Mouse (Mus musculus) skeletal muscle tissue, adult 2 months (tissue): ENCODE data around the gene 5830411N06Rik.

Experiments used
- DNase-seq: peaks from one replicate; pipeline ENCODE4 v3.0.0-alpha.2; 2012; ENCODE audit warnings: low read depth, low spot score

Gene 5830411N06Rik

GRCm38 (mm10) chr7:140247216-140247615 lies at the start of gene 5830411N06Rik:
Gene 5830411N06Rik, plus strand, starts transcription at chr7:140247284.
- DNase-seq: no peak

- DNase-seq: no peak
These were observed 46.0 kb upstream of the 5830411N06Rik start for GRCm38 (mm10) chr7:140201090-140201489.

GRCm38 (mm10) chr7:140205864-140206263 lies 41.2 kb upstream of the 5830411N06Rik start, which contains the start of gene Olfr524:
Gene Olfr524, minus strand, starts transcription at chr7:140205964.
- no peak for DNase-seq

- DNase-seq: no peak
These were observed 40.2 kb upstream of the 5830411N06Rik start for GRCm38 (mm10) chr7:140206904-140207303.

- peak; percentile 3 for DNase-seq
These were observed 38.9 kb upstream of the 5830411N06Rik start for GRCm38 (mm10) chr7:140208153-140208552.

- no peak for DNase-seq
These were observed 38.4 kb upstream of the 5830411N06Rik start for GRCm38 (mm10) chr7:140208677-140209076.

GRCm38 (mm10) chr7:140213841-140214240 lies 33.2 kb upstream of the 5830411N06Rik start:
- DNase-seq: no peak

GRCm38 (mm10) chr7:140217967-140218366 lies 29.1 kb upstream of the 5830411N06Rik start, which contains the start of gene Cd163l1:
Gene Cd163l1, plus strand, starts transcription at chr7:140218267.
- DNase-seq: no peak

GRCm38 (mm10) chr7:140219268-140219667 lies 27.8 kb upstream of the 5830411N06Rik start:
- DNase-seq: no peak

GRCm38 (mm10) chr7:140220375-140220774 lies 26.7 kb upstream of the 5830411N06Rik start:
- no peak for DNase-seq

GRCm38 (mm10) chr7:140224209-140224608 lies 22.9 kb upstream of the 5830411N06Rik start:
- no peak for DNase-seq

- DNase-seq: no peak
These were observed 18.6 kb upstream of the 5830411N06Rik start for GRCm38 (mm10) chr7:140228476-140228875.

- no peak for DNase-seq
These were observed 16.1 kb upstream of the 5830411N06Rik start for GRCm38 (mm10) chr7:140231026-140231425.

GRCm38 (mm10) chr7:140233696-140234095 lies 13.4 kb upstream of the 5830411N06Rik start:
- no peak for DNase-seq

- no peak for DNase-seq
These were observed 6.8 kb downstream of the 5830411N06Rik start for GRCm38 (mm10) chr7:140253780-140254299.

GRCm38 (mm10) chr7:140295746-140296145 lies 48.7 kb downstream of the 5830411N06Rik start:
- DNase-seq: no peak

- no peak for DNase-seq
These were observed 49.8 kb downstream of the 5830411N06Rik start for GRCm38 (mm10) chr7:140296876-140297275.

GRCm38 (mm10) chr7:140299416-140299815 lies 52.3 kb downstream of the 5830411N06Rik start:
- no peak for DNase-seq

GRCm38 (mm10) chr7:140319861-140320385 lies 72.8 kb downstream of the 5830411N06Rik start:
- no peak for DNase-seq

GRCm38 (mm10) chr7:140320558-140320957 lies 73.5 kb downstream of the 5830411N06Rik start, which contains the start of gene Olfr525:
Gene Olfr525, plus strand, starts transcription at chr7:140320858.
- no peak for DNase-seq

- no peak for DNase-seq
These were observed 74.1 kb downstream of the 5830411N06Rik start for GRCm38 (mm10) chr7:140321135-140321534.

GRCm38 (mm10) chr7:140329766-140330304 lies 82.8 kb downstream of the 5830411N06Rik start:
- no peak for DNase-seq

GRCm38 (mm10) chr7:140333717-140334116 lies 86.6 kb downstream of the 5830411N06Rik start, which contains the start of gene Olfr527:
Gene Olfr527, plus strand, starts transcription at chr7:140334017.
- no peak for DNase-seq
